Mouse (Mus musculus) adrenal gland, postnatal 36 days (tissue): ENCODE data around the gene Art5. TPM values are rescaled to one million over a fixed set of nuclear protein-coding genes. Genes with fewer than 3 reads are reported as not detected.

Source experiments
- DNase-seq, 2 experiments: peaks; one replicate each; pipeline ENCODE4 v3.0.0; 2021; ENCODE audit warnings: mixed read lengths in 1 of 2
- long read RNA-seq, 2 experiments: library from polyadenylated mRNA; stranded (forward); transcript quantifications; one replicate each; pipeline ENCODE4 v2.0.0; 2021; ENCODE audit warnings: borderline sequencing depth in 2 of 2
- total RNA-seq, 2 experiments: library from RNA; stranded (reverse); gene quantifications; 2 replicates each; pipeline ENCODE4 v1.2.3; 2021

Gene Art5
- not detected for total RNA-seq
- long read RNA-seq, experiment 1, result 0 reads
- long read RNA-seq, experiment 2, result 0 reads

- no peak for DNase-seq
These were observed at the start of gene Art5 for GRCm38 (mm10) chr7:102109171-102109570. TSS of gene Art5 (minus strand) at chr7:102109489.

- peak in 1 of 2 experiments; percentile 26 for DNase-seq
These were observed 44.4 kb upstream of the Art5 start for GRCm38 (mm10) chr7:102153691-102154090.

GRCm38 (mm10) chr7:102137898-102138297, 28.6 kb upstream of the Art5 start:
- DNase-seq, result no peak

- peak; percentile 38 to 43 for DNase-seq
These were observed 28.2 kb upstream of the Art5 start for GRCm38 (mm10) chr7:102137464-102137863.

- DNase-seq, result no peak
These were observed 23.1 kb upstream of the Art5 start for GRCm38 (mm10) chr7:102132395-102132794.

- no peak for DNase-seq
These were observed 11.0 kb upstream of the Art5 start for GRCm38 (mm10) chr7:102120326-102120725.

- no peak for DNase-seq
These were observed 8.1 kb upstream of the Art5 start for GRCm38 (mm10) chr7:102117382-102117781.

- DNase-seq, result no peak
These were observed 7.5 kb upstream of the Art5 start, which contains the start of gene Chrna10 for GRCm38 (mm10) chr7:102116579-102117331. TSS of gene Chrna10 (minus strand) at chr7:102116828.

GRCm38 (mm10) chr7:102113151-102113729, 4.0 kb upstream of the Art5 start:
- no peak for DNase-seq

GRCm38 (mm10) chr7:102109746-102110145, 457 bp upstream of the Art5 start:
- no peak for DNase-seq

- DNase-seq, result no peak
These were observed 1.1 kb downstream of the Art5 start for GRCm38 (mm10) chr7:102108206-102108605.

GRCm38 (mm10) chr7:102106700-102107141, 2.6 kb downstream of the Art5 start:
- DNase-seq, result no peak

GRCm38 (mm10) chr7:102104126-102104525, 5.2 kb downstream of the Art5 start:
- no peak for DNase-seq

GRCm38 (mm10) chr7:102103555-102103954, 5.7 kb downstream of the Art5 start:
- DNase-seq, result no peak

- DNase-seq, result peak in 1 of 2 experiments; percentile 36
These were observed 6.6 kb downstream of the Art5 start for GRCm38 (mm10) chr7:102102696-102103095.

GRCm38 (mm10) chr7:102102241-102102640, 7.0 kb downstream of the Art5 start:
- DNase-seq, result no peak

- no peak for DNase-seq
These were observed 7.8 kb downstream of the Art5 start, which contains the start of gene Art1 for GRCm38 (mm10) chr7:102101487-102101886. TSS of gene Art1 (plus strand) at chr7:102101743.

GRCm38 (mm10) chr7:102100868-102101267, 8.4 kb downstream of the Art5 start:
- no peak for DNase-seq

- DNase-seq, result no peak
These were observed 9.3 kb downstream of the Art5 start for GRCm38 (mm10) chr7:102099760-102100661.

- no peak for DNase-seq
These were observed 22.0 kb downstream of the Art5 start for GRCm38 (mm10) chr7:102087336-102087735.

- DNase-seq, result no peak
These were observed 25.1 kb downstream of the Art5 start for GRCm38 (mm10) chr7:102084041-102084696.

GRCm38 (mm10) chr7:102082816-102083215, 26.5 kb downstream of the Art5 start, which contains the start of gene Trpc2:
TSS of gene Trpc2 (plus strand) at chr7:102083116.
- DNase-seq, result no peak
